Comparison of ENCODE assay signal across 8 mouse cellular contexts in genomic region chr2:92883039-92883911, GRCm38 (mm10). TPM values are rescaled to one million over a fixed set of nuclear protein-coding genes. Genes with fewer than 3 reads are reported as not detected.
DNase-seq lines count a peak whose midpoint lies in the region; ATAC-seq and TF ChIP-seq lines count a peak whose summit lies in the region.

No protein-coding gene starts in this region.

- peak overlapping the region; percentile 49 for H3K4me2 ChIP-seq in heart, embryonic 13.5 days
- peak overlapping the region; percentile 28; the same call in 1 of the 2 replicates for H3K4me2 ChIP-seq in kidney, postnatal 0 days (ENCODE audit: low read length)
- H3K4me2 ChIP-seq in liver, embryonic 13.5 days: no peak overlapping the region
- H3K4me2 ChIP-seq in neural tube, embryonic 14.5 days (ENCODE audit: low read depth, low read length): no peak overlapping the region; the same call in 1 of the 2 replicates

- H3K9me3 ChIP-seq in heart, embryonic 13.5 days: no peaks in the 10 kb centered on the region
- H3K9me3 ChIP-seq in kidney, postnatal 0 days (replicated peaks; ENCODE audit: low read length): no peaks in the 10 kb centered on the region
- no peaks in the 10 kb centered on the region for H3K9me3 ChIP-seq in liver, embryonic 13.5 days (replicated peaks)
- H3K9me3 ChIP-seq in neural tube, embryonic 14.5 days (ENCODE audit: control insufficient read depth, low read length): no peaks in the 10 kb centered on the region

- H3K27me3 ChIP-seq in heart, embryonic 13.5 days (replicated peaks): peaks cover 30% of the 10 kb centered on the region
- no peaks in the 10 kb centered on the region for H3K27me3 ChIP-seq in kidney, postnatal 0 days (ENCODE audit: insufficient read depth, low read length)
- no peaks in the 10 kb centered on the region; the same call in 1 of the 2 replicates for H3K27me3 ChIP-seq in liver, embryonic 13.5 days
- no peaks in the 10 kb centered on the region for H3K27me3 ChIP-seq in neural tube, embryonic 14.5 days (ENCODE audit: control insufficient read depth, insufficient read depth, low read length)

- DNase-seq in A20 (ENCODE audit: low read depth, low spot score): peak; percentile 50
- DNase-seq in adipocyte (ENCODE audit: low spot score): peak; percentile 71
- DNase-seq in embryo, embryonic 11.5 days (ENCODE audit: low read depth, low spot score): peak; percentile 47
- DNase-seq in kidney, postnatal 0 days (ENCODE audit: low spot score): peak; percentile 83
- DNase-seq in liver, embryonic 13.5 days: peak; percentile 8
- DNase-seq in thymus, postnatal 10 days (ENCODE audit: low spot score in 2 of 2): peak; percentile 15 to 63

- H3K27ac ChIP-seq in heart, embryonic 13.5 days (replicated peaks): no peak overlapping the region
- peak overlapping the region; percentile 25; the same call in 1 of the 2 replicates for H3K27ac ChIP-seq in kidney, postnatal 0 days
- H3K27ac ChIP-seq in liver, embryonic 13.5 days: no peak overlapping the region
- no peak overlapping the region for H3K27ac ChIP-seq in neural tube, embryonic 14.5 days (ENCODE audit: low read depth, low read length)

- no peaks in the 10 kb centered on the region for H3K36me3 ChIP-seq in heart, embryonic 13.5 days
- H3K36me3 ChIP-seq in kidney, postnatal 0 days (ENCODE audit: insufficient read depth, low read length): no peaks in the 10 kb centered on the region
- no peaks in the 10 kb centered on the region for H3K36me3 ChIP-seq in liver, embryonic 13.5 days
- no peaks in the 10 kb centered on the region for H3K36me3 ChIP-seq in neural tube, embryonic 14.5 days (ENCODE audit: control insufficient read depth, insufficient read depth, low read length)

- H3K4me3 ChIP-seq in heart, embryonic 13.5 days: no peak overlapping the region
- H3K4me3 ChIP-seq in kidney, postnatal 0 days (replicated peaks; ENCODE audit: low read depth, low read length): no peak overlapping the region
- H3K4me3 ChIP-seq in liver, embryonic 13.5 days (replicated peaks): no peak overlapping the region
- no peak overlapping the region for H3K4me3 ChIP-seq in neural tube, embryonic 14.5 days (ENCODE audit: low read depth, low read length)

- H3K4me1 ChIP-seq in heart, embryonic 13.5 days: peaks cover 7% of the 10 kb centered on the region
- peaks cover 6% of the 10 kb centered on the region; the same call in 1 of the 2 replicates for H3K4me1 ChIP-seq in kidney, postnatal 0 days (replicated peaks; ENCODE audit: insufficient read depth, low read length)
- H3K4me1 ChIP-seq in liver, embryonic 13.5 days (replicated peaks): no peaks in the 10 kb centered on the region
- H3K4me1 ChIP-seq in neural tube, embryonic 14.5 days (ENCODE audit: control insufficient read depth, insufficient read depth, low read length): no peaks in the 10 kb centered on the region; the same call in 1 of the 2 replicates

- no peak for ATAC-seq in heart, embryonic 13.5 days (ENCODE audit: extremely low read depth, insufficient number of reproducible peaks, low FRiP score, low TSS enrichment)
- ATAC-seq in kidney, postnatal 0 days (replicated peaks; ENCODE audit: low FRiP score, low read depth): 0 out of 2 replicates have a peak, but pooled peaks have one; percentile 26
- ATAC-seq in liver, embryonic 13.5 days (ENCODE audit: low read depth): no peak
- peak; percentile 75 for ATAC-seq in neural tube, embryonic 14.5 days (ENCODE audit: low read depth)

- WGBS in heart, embryonic 13.5 days: 3% methylated on average over 15 of the region's 15 CpGs
- 5% methylated on average over 15 of the region's 15 CpGs for WGBS in kidney, postnatal 0 days
- WGBS in liver, embryonic 13.5 days (ENCODE audit: insufficient replicate concordance): 3% methylated on average over 15 of the region's 15 CpGs
- WGBS in neural tube, embryonic 14.5 days: 1% methylated on average over 15 of the region's 15 CpGs

- peak overlapping the region; percentile 63 for H3K9ac ChIP-seq in heart, embryonic 13.5 days
- no peak overlapping the region for H3K9ac ChIP-seq in kidney, postnatal 0 days (ENCODE audit: low read depth, low read length)
- H3K9ac ChIP-seq in liver, embryonic 13.5 days: no peak overlapping the region
- H3K9ac ChIP-seq in neural tube, embryonic 14.5 days (replicated peaks; ENCODE audit: low read depth, low read length): no peak overlapping the region

- peak; percentile 94 for TF ChIP-seq CTCF in kidney, postnatal 0 days (IDR thresholded peaks at IDR 0.05; ENCODE audit: low read depth)

RNA-seq across cellular contexts. Expression of gene Syt13, which starts 31.6 kb away (rescaled TPM):
- polyA plus RNA-seq in heart, embryonic 13.5 days (2015; fragmentation: Nextera tagmentation; extraction: Ambion mirVana): 0.68 and 0.99 TPM in 2 replicates
- 4.0 and 4.7 TPM in 2 replicates for polyA plus RNA-seq in kidney, postnatal 0 days (2015; fragmentation: Nextera tagmentation; extraction: Ambion mirVana)
- 0.16 and 0.22 TPM in 2 replicates for polyA plus RNA-seq in liver, embryonic 13.5 days (2015; fragmentation: Nextera tagmentation; extraction: Ambion mirVana)
- polyA plus RNA-seq in neural tube, embryonic 14.5 days (2014; fragmentation: Nextera tagmentation; extraction: Ambion mirVana): 30.5 and 31.9 TPM in 2 replicates

Comparison
In these comparisons a context has a peak if more than half of its experiments do, and no peak if none do; other contexts are left out.
1. DNase-seq: peak in every context shown above with its lines; median percentile 83 in kidney, postnatal 0 days; 71 in adipocyte; 50 in A20; 47 in embryo, embryonic 11.5 days; 39 in thymus, postnatal 10 days; 8 in liver, embryonic 13.5 days.
2. ATAC-seq: peak in kidney, postnatal 0 days (single experiment) and neural tube, embryonic 14.5 days (single experiment); none in heart, embryonic 13.5 days (single experiment) and liver, embryonic 13.5 days (single experiment).
3. H3K4me2 ChIP-seq: peak in heart, embryonic 13.5 days (single experiment) and kidney, postnatal 0 days (single experiment); none in liver, embryonic 13.5 days (single experiment) and neural tube, embryonic 14.5 days (single experiment).